Mouse (Mus musculus): ENCODE data around the gene Pkp1.

Pkp1 gene

DNA sequence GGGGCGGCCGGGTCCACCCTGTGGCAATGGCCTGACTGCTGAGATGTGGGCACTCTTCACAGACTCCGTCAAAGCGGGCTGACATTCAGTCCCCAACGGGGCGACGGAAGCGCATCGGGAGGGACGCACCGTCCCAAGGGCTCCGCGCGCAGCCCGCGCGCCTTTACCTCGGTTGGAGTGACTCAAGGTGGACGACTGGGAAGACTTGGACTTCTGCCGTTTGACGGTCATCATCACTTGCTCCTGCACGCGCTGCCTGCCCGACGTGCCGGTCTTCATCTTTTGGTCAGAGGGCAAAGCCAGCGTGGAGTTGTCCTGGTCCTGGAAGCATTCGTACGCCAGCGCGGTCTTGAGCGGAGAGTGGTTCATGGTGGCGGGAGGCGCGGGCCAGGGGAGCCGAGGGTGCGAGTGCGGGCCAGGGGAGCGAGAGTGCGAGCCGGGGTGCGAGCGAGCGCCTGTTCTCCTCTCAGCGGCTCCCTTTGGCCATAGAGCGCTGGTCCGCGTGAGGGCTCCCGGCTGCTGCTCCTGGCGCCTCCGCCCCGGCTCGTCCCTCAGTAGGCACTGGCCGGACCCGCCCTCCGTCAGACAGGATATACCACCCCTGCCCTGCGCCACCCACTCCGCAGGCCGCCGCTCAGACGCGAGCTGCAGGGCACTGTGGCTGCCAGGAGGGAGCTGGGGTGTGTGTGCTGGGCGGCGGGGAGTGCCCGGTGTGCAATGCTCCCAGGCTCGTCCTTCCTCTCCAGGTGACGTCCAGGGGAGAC, at the start of gene Pkp1:
Gene Pkp1 (minus strand): TSS at position 564 of the 764 bp plus-strand sequence.
- DNase-seq (ENCODE audit: low spot score), result no peak

DNA sequence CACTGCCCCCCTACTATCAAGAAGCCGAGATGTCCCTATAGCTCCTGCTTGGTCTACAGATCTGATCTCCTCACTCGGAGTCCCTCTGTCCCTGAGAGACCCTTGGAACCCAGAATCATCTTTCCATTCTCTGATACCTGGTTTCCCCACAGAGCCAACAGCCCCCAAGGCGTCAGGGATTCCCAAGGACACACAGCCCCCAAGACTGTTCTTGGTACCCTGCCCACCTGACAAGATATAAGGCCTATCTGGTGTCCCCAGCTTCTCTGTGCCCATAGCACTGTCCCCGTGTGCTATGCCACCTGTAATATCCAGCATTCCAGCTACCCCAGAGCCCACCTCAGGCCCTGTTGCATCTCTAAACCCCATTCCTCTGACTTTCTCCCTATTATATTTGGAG, 48.7 kb upstream of the Pkp1 start:
- DNase-seq (ENCODE audit: low spot score), result no peak

DNA sequence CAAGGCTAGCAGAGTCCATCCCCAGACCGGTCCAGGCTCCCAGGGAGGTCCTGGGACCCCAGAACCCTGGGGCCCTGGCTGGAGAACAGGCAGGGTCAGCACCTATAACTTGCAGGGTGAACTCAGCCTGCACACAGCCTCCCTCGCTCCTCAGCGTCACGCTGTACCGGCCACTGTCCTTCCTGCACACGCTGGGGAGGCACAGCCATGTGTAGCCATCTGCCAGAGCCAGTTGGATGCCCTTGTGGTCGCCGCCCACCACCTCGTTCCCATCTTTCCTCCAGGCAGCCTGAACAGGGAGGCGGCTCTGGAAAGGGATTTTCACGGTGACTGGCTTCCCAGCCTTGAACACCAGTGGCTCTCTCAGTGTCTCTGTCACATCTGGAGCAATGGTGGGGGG, 45.6 kb upstream of the Pkp1 start:
- DNase-seq (ENCODE audit: low spot score), result no peak

DNA sequence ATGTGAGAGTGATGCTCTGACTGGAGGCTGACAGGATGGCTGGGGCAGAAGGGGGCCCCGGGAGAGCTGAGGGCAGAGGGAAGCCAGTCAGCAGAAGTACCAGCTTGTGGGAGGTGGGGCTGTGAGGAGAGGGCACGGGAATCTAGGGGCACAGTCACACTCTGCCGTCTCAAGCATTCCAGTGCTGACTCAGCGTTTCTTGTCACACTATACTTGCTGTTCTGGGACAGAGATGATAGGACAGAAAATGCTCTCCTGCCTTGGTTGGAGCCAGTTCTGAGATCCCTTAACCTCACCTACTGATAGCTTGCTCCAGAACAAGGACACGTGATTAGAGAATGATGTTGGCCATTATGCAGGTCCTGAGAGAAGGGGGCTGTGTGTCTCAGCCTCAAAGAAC, 44.2 kb upstream of the Pkp1 start:
- DNase-seq (ENCODE audit: low spot score), result no peak

DNA sequence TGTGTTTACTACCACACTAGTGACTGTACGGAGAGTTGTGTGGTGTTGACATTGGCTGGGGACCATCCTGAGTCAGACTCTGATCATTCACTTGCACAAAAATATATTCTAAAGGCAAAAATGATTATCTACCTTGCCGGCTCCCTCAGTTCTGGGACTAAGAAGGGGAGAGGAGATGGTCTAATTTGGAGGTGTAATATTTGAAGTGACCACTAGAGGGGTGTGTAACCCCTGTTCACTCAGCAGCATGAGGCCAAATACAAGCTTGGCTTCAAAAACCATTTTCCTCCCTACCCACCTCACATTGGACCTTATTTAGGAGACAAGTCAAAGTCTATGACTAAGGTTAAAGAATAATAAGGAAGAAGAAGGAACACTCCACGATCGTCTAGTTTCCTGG, 39.5 kb upstream of the Pkp1 start:
- peak; percentile 46 for DNase-seq (ENCODE audit: low spot score)

DNA sequence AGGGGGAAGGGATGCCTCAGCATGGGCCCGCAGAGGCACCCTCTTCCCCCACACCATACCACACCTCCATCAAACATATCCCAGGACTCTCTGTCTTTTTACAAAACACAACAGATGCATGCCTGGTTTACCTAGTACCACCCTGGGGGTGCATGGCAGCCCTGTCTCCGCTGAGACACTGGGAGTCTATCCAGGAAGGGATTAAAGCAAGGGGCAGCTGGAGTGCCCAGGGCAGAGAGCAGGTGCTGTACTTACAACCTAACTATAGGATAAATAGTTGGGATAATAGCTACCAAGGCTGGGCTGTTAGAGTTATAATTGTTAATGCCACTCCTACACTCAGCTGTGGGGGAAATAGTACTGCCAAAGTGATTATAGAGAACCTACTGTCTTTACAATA, 29.9 kb upstream of the Pkp1 start:
- DNase-seq (ENCODE audit: low spot score), result no peak

DNA sequence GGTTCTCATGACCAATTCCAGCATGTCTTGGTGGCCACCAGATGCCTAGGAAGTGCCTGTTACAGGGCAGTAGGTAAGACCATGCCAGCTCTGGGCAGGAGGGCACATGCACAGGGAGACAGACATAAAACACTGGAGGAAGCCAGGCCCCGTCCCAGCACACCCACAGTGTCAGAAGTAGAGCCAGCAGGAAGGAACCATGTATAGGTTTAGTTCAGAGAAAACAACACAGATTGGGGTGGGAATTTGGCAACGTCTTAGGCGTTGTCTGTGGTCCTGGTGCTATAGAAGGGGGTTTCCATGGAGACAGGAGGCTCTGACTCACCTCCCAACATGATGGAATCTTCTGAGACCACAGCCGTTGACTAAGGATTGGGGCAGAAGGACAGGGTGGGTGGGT, 27.2 kb upstream of the Pkp1 start:
- DNase-seq (ENCODE audit: low spot score), result no peak

DNA sequence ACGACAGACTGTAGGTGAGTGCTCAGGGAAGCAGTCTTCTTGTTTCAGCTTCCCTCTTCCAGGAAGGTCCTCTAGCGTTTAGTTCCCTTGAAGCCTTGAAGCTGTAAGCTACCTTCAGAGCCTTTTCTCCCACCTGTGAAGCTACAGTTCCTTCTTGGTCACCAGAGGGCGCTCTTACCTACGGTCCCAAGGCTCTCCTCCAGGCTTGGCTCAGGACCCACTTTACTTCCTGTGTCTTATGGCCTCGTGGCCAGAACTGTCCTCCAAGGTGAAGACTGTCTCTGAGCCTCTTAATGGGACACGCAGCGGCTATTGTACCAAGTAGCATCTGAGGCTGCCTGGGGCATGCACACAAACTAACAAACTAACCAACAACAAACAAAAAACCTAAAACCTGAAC, 26.7 kb upstream of the Pkp1 start:
- peak; percentile 35 for DNase-seq (ENCODE audit: low spot score)

DNA sequence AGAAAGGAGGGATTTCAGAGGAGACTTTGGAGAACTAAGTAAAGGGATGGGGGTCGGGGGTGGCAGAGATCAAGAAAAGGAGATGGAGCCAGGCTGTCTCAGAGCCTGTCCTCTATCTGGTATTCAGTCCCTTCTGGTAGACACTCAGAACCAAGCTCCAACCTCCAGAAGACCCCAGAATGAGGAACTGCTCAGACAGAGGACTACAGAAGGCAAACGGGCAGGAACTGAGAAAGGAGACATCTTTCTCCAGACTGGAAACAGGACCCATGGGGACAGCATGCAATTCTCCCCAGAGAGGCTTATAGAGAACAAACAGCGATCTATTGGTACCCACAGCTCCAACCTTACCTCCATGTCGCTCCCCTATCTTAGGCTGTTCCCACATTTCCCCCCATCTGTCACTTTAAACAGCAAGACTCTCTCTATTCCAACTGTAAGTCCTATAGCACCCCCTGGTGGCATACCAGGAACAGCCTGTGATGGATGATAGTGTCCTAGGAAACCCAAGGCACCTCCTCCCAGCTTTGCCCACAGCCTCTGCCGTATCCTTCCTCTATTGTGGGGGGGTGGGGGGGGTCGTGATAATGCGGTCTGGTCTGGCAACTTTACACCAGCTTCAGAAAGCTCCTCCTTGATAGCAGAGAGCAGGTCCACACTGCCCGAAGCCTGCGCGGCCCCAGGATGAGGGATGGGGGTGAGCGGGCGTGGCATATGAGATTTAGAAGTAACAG, 25.7 kb upstream of the Pkp1 start:
- DNase-seq (ENCODE audit: low spot score), result peak; percentile 76

DNA sequence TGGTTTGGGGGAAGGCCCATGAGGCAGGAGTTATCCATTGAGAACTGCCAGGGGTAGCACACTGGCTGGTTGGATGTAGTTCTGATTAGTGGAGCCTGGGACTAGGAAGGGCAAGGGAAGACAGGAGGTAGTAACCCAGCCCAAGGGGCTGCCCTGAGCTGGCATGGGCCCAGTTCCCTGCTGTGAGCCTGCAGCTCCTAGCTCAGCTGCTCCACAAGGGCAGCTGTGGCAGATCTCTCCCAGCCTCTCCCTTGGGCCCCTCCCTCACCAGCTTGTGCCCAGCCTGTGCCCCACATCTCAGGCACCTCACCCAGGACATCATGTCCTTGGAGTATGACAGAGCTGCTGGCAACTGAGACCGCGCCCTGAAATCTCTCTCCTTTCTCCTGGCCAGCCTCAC, 24.7 kb upstream of the Pkp1 start:
- no peak for DNase-seq (ENCODE audit: low spot score)

DNA sequence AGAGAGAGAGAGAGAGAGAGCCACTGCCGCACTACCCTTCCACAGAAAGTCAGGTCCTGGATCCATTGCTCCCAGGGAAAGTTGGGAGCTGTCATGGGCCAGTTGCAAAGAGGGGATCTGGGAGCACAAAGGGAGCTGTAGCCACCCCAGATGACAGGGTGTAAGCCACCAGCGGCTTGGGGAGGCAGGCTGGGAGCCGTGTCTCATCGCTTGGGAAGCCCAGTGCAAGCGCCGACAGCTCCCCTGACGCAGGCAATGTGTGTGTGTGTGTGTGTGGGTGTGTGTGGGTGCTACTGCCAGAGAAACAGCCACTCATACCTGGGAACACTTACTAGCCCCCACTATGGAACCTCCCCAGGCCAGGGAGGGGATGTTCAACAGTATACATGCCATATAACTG, 23.1 kb upstream of the Pkp1 start:
- no peak for DNase-seq (ENCODE audit: low spot score)

DNA sequence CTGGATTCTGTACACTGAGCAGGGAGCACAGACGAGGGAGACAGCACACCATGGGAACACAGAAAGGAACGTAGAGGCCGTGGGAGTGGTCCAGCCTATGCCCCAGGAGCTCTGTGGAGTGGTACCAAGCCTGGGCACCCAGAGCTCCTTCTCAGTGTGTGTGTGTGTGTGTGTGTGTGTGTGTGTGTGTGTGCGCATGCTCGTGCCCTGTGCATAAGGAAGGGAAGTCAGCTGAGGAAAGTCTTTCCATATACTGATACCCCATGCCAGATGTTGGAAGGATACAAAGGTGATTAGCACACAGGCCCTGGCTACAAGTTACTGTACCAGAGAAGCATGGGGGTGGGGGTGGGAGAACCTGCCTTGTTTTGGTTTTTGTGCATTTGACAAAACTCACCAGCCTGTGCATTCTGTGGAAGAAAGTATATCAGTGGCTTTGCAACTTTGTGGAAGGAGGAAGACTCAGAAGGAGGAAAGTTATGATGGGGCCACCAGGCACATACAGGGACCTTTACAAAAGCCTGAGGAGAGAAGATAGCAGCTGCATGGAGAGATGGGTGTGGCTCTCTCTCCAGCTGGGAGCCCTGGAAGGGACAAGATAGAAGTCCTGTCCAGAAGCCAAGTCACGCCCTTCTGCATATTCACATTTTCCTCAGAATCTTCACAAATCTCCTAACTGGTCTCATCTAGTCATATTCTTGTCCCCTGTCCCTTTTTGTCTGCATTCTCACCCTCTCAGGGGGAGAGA, 22.4 kb upstream of the Pkp1 start:
- no peak for DNase-seq (ENCODE audit: low spot score)

DNA sequence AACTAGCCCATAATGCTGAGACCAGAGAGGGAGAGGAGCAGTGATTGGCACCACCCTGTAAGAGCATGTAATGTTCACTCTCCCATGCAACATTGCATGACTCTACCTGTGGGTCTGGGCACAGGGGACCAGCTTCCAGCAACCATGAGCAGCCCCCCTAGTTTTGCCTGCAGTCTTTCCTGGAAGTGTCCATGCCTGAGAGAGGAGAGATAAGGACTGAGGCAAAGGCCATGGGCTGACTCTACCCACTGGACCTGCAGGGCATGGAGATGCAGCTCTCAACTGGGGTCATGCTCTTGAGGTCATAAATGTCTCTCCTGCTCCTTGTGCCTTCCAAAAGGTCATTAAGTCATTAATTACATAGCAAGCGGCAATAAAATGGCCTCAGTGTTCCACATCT, 17.1 kb upstream of the Pkp1 start:
- DNase-seq (ENCODE audit: low spot score), result no peak

DNA sequence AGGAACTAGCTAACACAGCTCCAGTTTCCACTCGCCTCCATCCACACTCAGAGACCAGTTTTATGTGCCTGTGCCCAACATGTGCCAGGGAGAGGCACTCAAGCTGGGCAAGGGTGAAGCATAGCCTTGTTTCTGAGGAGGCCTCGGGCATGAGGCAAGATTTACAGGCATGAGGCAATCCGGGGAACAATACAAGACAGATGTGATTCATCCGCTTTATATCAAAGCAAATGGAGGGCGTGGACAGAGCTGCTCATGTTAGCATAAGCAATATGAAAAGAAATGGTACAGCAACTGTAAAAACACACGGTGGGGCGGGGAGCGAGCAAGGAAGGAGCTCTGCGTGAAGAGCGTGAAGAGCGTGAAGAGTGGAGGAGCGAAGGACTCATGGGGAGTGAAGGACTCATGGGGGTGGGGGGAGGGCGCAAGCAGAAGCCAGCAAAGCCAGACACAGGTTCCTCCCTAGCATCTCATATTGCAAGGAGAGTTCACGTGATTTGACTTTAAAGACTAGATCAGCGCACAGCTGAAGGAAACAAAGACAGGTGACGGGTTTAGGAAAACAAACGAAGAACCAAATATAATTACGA, 14.8 kb upstream of the Pkp1 start:
- DNase-seq (ENCODE audit: low spot score), result no peak

DNA sequence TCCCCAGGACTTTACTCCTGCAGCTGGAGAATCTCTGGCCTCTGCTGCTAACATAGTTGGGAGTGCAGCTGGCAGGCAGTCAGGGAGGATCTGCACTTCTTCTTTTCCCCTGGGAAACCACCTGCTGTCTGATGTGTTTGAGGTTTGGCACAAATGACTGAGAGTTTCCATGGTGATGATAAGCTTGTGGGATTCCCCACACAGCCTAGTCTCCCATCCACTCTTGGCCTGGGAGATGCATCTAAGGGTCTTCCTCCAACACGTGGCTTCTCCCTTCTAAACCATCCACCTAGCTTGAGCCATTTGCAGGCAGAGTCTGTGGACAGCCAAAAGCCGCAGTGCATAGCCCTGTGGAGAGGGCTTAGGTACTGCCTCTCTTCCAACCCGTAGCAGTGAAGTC, 10.9 kb upstream of the Pkp1 start:
- no peak for DNase-seq (ENCODE audit: low spot score)

DNA sequence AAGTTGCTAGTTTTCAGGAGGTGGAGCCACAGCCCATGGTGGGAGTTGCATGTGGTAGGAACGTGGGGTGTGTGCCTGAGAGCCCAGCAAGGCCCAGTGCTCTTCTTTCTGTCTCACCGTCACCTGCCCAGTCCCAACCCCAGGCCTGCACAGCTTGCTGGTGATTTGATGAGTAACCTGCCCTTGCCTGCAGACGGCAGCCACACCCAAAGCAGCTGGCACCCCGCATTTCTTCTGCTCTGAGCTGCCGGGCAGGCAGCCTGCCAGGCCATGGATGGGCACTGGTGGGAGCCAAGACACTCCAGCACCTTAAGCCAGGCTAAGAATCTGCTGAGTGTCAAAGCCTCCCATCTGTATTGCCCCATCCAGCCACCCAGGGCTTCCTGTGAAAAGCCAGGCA, 6.8 kb upstream of the Pkp1 start:
- no peak for DNase-seq (ENCODE audit: low spot score)

DNA sequence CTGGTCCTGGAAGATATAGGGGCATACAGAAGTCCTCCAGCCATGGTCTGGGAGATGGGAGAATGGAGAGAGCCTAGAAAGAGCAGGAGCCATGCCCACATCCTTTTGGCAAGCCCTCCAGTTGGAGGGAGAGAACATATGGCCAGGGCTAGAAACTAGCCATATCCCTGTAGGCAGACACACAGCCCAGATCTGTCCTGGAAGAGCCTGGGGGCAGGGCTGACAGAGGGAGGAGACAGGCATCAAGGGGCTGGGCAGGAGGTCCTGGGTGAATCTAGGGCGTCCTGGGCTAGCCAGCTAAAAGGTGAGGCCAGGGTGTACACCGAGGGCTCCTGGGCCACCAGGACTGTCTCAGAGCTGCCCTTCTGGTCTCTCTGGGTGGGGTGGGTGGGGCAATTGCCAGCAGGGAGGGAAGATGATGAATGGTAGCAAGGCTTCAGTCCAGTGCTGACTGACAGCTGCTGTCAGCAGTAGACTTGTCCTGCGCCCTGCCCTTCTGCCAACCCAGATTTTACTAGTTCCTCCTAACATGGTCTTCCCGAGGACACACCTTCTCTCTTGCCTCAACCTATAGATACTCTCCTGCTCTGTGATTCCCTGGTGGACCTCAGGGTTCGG, 5.5 kb upstream of the Pkp1 start:
- DNase-seq (ENCODE audit: low spot score), result no peak

DNA sequence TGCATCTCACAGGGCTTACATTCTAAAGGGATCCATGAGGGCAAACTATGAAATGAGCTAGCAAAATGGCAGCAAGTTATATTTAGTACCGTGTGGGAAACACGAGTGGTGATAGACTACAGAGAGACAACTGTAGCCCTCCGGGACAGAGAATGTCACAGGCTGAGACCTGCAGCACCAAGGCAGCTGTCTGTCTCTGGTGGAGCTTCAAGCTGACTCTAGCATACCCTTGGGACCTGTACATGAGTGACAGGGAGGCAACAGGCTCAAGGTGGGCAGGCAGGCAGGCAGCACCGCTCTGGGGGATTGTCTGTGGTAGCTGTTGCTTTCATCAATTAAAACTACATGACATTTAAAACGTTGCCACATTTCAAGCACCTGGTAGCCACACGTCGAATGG, 4.2 kb upstream of the Pkp1 start:
- DNase-seq (ENCODE audit: low spot score), result no peak

DNA sequence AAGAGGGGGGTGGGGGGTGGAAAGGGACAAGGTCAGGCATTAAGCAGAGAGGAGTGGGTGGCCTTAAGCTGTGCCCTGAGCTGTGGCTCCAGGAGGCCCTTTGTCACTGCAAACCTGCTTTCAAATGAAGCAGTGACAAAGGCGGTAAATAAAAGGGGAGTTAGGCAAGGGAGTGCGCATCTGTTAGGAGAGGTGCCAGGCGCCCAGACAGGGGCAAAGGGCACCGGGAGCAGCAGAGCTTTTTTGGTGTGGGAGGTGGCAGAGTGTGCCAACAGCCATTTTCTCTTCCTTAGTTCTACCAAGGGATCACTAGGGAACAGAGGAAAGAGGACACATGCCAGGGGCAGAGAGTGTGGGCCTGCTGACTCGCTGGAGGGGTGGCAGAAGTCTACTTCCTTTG, 1.8 kb downstream of the Pkp1 start:
- no peak for DNase-seq (ENCODE audit: low spot score)

DNA sequence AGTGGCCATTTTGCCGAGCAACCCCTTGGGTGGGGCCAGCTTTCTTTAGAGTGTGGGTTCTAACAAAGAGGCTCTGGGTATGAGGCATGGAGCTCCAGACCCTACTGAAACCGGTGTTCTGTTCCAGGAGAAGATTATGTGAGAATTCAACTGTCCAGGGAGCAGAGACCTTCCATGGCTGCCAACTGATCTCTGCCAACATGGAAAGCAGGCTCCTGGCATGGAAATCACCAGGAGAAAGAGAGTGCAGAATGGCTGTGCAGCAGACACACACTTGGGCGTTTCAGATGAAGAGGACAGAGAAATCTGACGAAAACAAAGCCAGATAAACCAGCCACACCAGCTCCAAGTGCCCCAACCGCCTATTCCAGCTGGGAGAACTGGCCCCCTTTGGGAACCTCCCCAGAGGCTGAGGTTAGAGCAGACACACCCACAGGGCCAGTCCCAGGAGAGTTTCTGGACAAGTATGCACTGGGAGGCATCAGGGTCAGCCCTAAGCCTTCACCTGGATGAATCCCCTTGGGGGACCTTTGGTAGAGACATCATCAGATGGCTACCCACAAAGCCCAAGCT, 2.4 kb downstream of the Pkp1 start:
- no peak for DNase-seq (ENCODE audit: low spot score)

DNA sequence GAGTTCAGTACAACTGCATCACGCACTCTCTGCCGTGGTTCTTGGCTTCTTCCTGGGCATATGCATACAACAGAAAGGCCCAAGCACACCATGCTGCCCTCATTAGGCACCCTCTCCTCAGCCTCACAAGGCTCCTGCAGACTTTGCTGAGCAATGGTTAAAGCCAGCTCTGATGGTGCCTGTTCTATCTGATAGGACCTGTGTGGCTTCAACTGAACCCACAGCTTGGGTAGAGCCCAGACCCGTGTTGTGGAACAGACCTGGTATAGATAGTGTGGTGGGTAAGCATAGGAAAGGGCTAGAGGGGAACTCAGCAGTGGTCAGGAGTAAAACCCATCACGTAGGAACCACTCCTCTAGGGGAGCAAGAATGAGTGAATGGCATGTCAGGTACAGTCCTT, 5.3 kb downstream of the Pkp1 start:
- no peak for DNase-seq (ENCODE audit: low spot score)

DNA sequence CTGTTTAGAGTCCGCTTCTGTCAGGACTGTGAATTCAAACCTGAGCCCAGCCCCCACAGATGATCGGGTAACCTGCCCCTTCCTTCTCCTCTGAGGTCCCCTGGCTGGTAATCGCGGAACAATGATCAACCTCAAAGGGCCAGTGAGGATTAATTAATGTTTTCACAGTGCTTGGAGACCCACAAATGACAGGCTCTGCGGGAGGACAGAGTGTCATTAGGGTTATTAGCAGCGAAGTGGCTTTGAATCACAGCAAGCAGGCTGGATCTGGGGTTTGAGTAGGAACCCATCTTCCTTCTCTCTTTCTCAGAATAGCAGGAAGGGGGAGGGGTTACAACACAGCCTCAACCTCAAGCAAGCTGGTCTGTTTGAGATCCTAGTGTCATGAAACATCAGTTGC, 9.6 kb downstream of the Pkp1 start:
- no peak for DNase-seq (ENCODE audit: low spot score)
